Mouse (Mus musculus) embryonic facial prominence, embryonic 15.5 days (tissue): ENCODE measurements around the gene Mdfi. TPM values are rescaled to one million over a fixed set of nuclear protein-coding genes. Genes with fewer than 3 reads are reported as not detected.

Experiments used
- ATAC-seq: fragments of 200-750 bp; cut with Nextera tagmentation; 2 replicates; pipeline ENCODE4 v1.8.0; 2017; ENCODE audit warnings: low read depth, moderate TSS enrichment; ENCODE audit not compliant: insufficient number of reproducible peaks, low FRiP score, low TSS enrichment
- H3K27ac ChIP-seq: fragments of 300-500 bp; sonication (generic); replicated peaks from 2 replicates; pipeline ENCODE4 v1.5.1; 2015; ENCODE audit warnings: mild to moderate bottlenecking, inconsistent platforms
- H3K27me3 ChIP-seq: fragments of 300-500 bp; sonication (generic); 2 replicates; pipeline ENCODE4 v1.6.1; 2015; ENCODE audit warnings: inconsistent platforms
- H3K36me3 ChIP-seq: fragments of 300-500 bp; sonication (generic); 2 replicates; pipeline ENCODE4 v1.6.1; 2015; ENCODE audit warnings: mild to moderate bottlenecking, inconsistent platforms
- H3K4me1 ChIP-seq: fragments of 300-500 bp; sonication (generic); 2 replicates; pipeline ENCODE4 v1.6.1; 2015; ENCODE audit warnings: inconsistent platforms
- H3K4me2 ChIP-seq: fragments of 300-500 bp; sonication (generic); replicated peaks from 2 replicates; pipeline ENCODE4 v1.6.1; 2015; ENCODE audit warnings: mild to moderate bottlenecking, inconsistent platforms
- H3K4me3 ChIP-seq: fragments of 300-500 bp; sonication (generic); replicated peaks from 2 replicates; pipeline ENCODE4 v1.5.1; 2015; ENCODE audit warnings: mild to moderate bottlenecking, inconsistent platforms
- H3K9ac ChIP-seq: fragments of 300-500 bp; sonication (generic); 2 replicates; pipeline ENCODE4 v1.6.1; 2015; ENCODE audit warnings: inconsistent platforms
- H3K9me3 ChIP-seq: fragments of 300-500 bp; sonication (generic); replicated peaks from 2 replicates; pipeline ENCODE4 v1.6.1; 2016; ENCODE audit warnings: inconsistent platforms
- WGBS: fragments of 180-500 bp; shearing (Covaris S2); methylation state at CpG from one replicate; pipeline ENCODE4 v1.1.7; 2015; 5-methylcytosine and 5-hydroxymethylcytosine counted together
- polyA plus RNA-seq: library from polyadenylated mRNA; unstranded; fragments of >200 nt; fragmentation: Nextera tagmentation; extraction: Ambion mirVana; gene quantifications from 2 replicates; pipeline ENCODE4 v1.2.1, GENCODE M21; 2015

Mdfi gene
- polyA plus RNA-seq, 1 experiment from 2014 or later = 25.3 TPM

GRCm38 (mm10) chr17:47780470-47780869 lies 54.0 kb downstream of the Mdfi start:
- Histone ChIP-seq H3K27me3 (no peaks in the 10 kb centered on the region), H3K4me2 (no peak overlapping the region), H3K27ac (no peak overlapping the region), H3K4me1 (peaks cover 13% of the 10 kb centered on the region), H3K4me3 (no peak overlapping the region), H3K9ac (no peak overlapping the region), H3K36me3 (no peaks in the 10 kb centered on the region), H3K9me3 (no peaks in the 10 kb centered on the region)
- WGBS = 74% methylated on average over 10 of the region's 10 CpGs
- no peak for ATAC-seq

DNA sequence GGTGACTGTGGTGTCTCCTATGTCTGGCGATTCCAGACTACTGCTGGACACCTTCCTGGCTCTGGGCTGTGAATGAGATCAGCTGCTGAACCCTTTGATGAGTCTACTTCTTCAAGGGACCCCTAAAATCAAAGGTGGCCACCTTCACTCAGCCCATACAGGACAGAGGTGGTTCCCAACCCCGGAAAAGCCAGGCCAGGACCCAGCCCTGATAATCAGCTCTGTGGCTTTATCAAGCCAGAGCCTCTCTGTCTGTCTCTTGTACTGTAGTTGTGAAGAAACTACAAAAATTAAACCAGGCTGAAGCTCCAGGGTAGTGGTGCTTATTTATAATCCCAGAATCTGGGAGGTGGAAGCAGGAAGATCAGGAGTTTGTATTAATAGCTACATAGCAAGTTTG lies 57.4 kb downstream of the Mdfi start:
- ATAC-seq = no peak
- Histone ChIP-seq H3K9me3 (no peaks in the 10 kb centered on the region), H3K9ac (no peak overlapping the region), H3K4me1 (peaks cover 11% of the 10 kb centered on the region; the same call in 1 of the 2 replicates), H3K4me3 (no peak overlapping the region), H3K4me2 (no peak overlapping the region), H3K27me3 (no peaks in the 10 kb centered on the region), H3K27ac (no peak overlapping the region), H3K36me3 (no peaks in the 10 kb centered on the region)
- 59% methylated on average over 2 of the region's 2 CpGs for WGBS

- ATAC-seq = no peak
These were observed 60.9 kb downstream of the Mdfi start for GRCm38 (mm10) chr17:47773604-47774003.

GRCm38 (mm10) chr17:47769389-47770299 lies 64.8 kb downstream of the Mdfi start:
- H3K4me2 ChIP-seq = no peak overlapping the region
- H3K4me1 ChIP-seq = no peaks in the 10 kb centered on the region
- no peaks in the 10 kb centered on the region for H3K36me3 ChIP-seq
- ATAC-seq = no peak
- no peak overlapping the region for H3K9ac ChIP-seq
- no peaks in the 10 kb centered on the region for H3K9me3 ChIP-seq
- 77% methylated on average over 11 of the region's 11 CpGs for WGBS
- no peak overlapping the region for H3K27ac ChIP-seq
- no peaks in the 10 kb centered on the region for H3K27me3 ChIP-seq
- no peak overlapping the region for H3K4me3 ChIP-seq

More at GRCm38 (mm10) chr17:47773604-47774003, 60.9 kb downstream of the Mdfi start:
- WGBS = 34% methylated on average over 6 of the region's 6 CpGs
- H3K9ac ChIP-seq = no peak overlapping the region
- H3K4me2 ChIP-seq = no peak overlapping the region
- no peaks in the 10 kb centered on the region for H3K9me3 ChIP-seq
- no peaks in the 10 kb centered on the region for H3K27me3 ChIP-seq
- no peak overlapping the region for H3K27ac ChIP-seq
- H3K4me3 ChIP-seq = no peak overlapping the region
- no peaks in the 10 kb centered on the region for H3K4me1 ChIP-seq
- H3K36me3 ChIP-seq = no peaks in the 10 kb centered on the region

DNA sequence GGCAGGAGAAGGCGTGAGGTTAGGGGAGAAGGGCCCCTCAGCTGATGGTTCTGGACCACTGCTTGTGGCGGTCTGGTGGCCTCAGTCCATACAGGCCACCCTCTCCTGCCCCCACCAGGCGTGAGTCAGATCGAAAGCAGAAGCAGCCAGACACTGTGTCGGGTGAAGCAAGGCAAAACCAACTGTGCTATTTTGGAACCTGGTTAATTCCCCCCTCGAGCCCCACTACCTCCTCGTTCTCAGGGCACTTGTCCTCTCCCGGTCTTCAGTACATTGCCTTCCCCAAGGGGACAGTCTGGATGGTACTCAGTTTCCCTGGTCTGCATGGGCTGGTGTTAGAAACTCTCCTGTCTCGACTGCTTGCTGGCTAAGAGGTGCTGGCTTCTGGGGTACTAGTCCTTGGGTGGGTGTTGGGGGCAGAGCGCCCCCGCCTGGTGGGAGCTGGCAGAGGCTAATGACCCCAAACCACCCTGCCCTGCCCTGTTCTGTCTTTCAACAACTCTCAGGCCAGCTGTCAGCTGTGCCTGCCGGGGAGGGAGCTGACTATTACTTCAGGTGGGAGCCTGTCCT lies 65.7 kb downstream of the Mdfi start:
- Histone ChIP-seq H3K9me3 (no peaks in the 10 kb centered on the region), H3K36me3 (no peaks in the 10 kb centered on the region), H3K9ac (no peak overlapping the region), H3K4me3 (no peak overlapping the region), H3K4me2 (no peak overlapping the region), H3K27ac (no peak overlapping the region), H3K4me1 (0 out of 2 replicates have a peak, but pooled peaks cover under 1% of the 10 kb centered on the region), H3K27me3 (no peaks in the 10 kb centered on the region)
- ATAC-seq = 0 out of 2 replicates have a peak, but pooled peaks have one; percentile 22
- WGBS = 45% methylated on average over 12 of the region's 12 CpGs

DNA sequence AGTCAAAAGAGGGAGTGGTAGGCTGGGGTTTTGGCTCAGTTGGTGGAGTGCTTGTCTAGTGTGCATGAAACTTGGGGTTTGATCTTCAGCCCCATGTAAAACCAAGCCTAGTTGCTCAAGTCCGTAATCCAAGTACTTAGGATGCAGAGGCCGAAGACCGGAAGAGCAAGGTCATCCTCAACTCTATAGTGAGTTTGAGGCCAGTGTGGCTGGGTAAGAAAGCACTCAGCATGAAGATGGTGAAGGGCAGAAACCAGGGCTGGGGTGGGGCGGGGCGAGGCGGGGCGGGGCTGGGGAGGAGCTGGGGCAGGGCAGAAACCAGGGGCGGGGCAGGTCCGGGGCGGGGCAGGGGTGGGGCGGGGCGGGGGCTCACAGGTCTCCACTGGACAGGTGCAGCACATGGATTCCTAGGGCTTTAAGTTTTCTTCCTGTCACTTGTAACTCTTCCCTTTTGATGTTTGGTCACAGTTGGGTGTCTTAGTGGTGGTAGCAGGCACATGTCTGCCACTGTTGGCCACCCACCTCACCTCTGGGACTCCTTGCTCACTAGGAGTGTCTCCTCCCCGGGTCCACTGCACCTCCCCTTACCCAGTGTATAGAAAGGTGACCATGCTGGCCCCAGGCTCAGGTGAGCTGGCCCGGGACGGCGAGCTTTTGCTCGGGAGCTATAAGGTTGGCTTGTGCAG lies 66.9 kb downstream of the Mdfi start:
- H3K4me3 ChIP-seq = no peak overlapping the region
- H3K27me3 ChIP-seq = no peaks in the 10 kb centered on the region
- WGBS = 43% methylated on average over 13 of the region's 17 CpGs
- H3K4me2 ChIP-seq = no peak overlapping the region
- ATAC-seq = no peak
- H3K36me3 ChIP-seq = no peaks in the 10 kb centered on the region
- H3K27ac ChIP-seq = no peak overlapping the region
- H3K4me1 ChIP-seq = peaks cover 12% of the 10 kb centered on the region
- no peak overlapping the region for H3K9ac ChIP-seq
- H3K9me3 ChIP-seq = no peaks in the 10 kb centered on the region

GRCm38 (mm10) chr17:47767081-47767455 lies 67.4 kb downstream of the Mdfi start:
- H3K9me3 ChIP-seq = no peaks in the 10 kb centered on the region
- H3K4me2 ChIP-seq = no peak overlapping the region
- no peak overlapping the region for H3K27ac ChIP-seq
- no peaks in the 10 kb centered on the region for H3K36me3 ChIP-seq
- 72% methylated on average over 2 of the region's 2 CpGs for WGBS
- H3K4me3 ChIP-seq = no peak overlapping the region
- H3K4me1 ChIP-seq = peaks cover 17% of the 10 kb centered on the region
- no peak overlapping the region for H3K9ac ChIP-seq
- ATAC-seq = no peak
- H3K27me3 ChIP-seq = no peaks in the 10 kb centered on the region

GRCm38 (mm10) chr17:47766407-47767043 lies 68.0 kb downstream of the Mdfi start:
- no peaks in the 10 kb centered on the region for H3K27me3 ChIP-seq
- H3K36me3 ChIP-seq = no peaks in the 10 kb centered on the region
- H3K4me2 ChIP-seq = no peak overlapping the region
- no peak for ATAC-seq
- H3K9ac ChIP-seq = no peak overlapping the region
- H3K27ac ChIP-seq = no peak overlapping the region
- no peaks in the 10 kb centered on the region for H3K9me3 ChIP-seq
- H3K4me3 ChIP-seq = no peak overlapping the region
- peaks cover 18% of the 10 kb centered on the region for H3K4me1 ChIP-seq
- 85% methylated on average over 6 of the region's 6 CpGs for WGBS

- H3K4me2 ChIP-seq = no peak overlapping the region
- peaks cover 18% of the 10 kb centered on the region for H3K4me1 ChIP-seq
- H3K9me3 ChIP-seq = no peaks in the 10 kb centered on the region
- no peak overlapping the region for H3K4me3 ChIP-seq
- no peak overlapping the region for H3K27ac ChIP-seq
- no peak for ATAC-seq
- H3K9ac ChIP-seq = no peak overlapping the region
- H3K36me3 ChIP-seq = no peaks in the 10 kb centered on the region
- no peaks in the 10 kb centered on the region for H3K27me3 ChIP-seq
- 60% methylated on average over 4 of the region's 4 CpGs for WGBS
These were observed 68.5 kb downstream of the Mdfi start for GRCm38 (mm10) chr17:47765986-47766385.
